Mouse (Mus musculus) layer of hippocampus, adult 8-10 months (tissue): ENCODE measurements around the gene 9030624G23Rik. TPM values are rescaled to one million over a fixed set of nuclear protein-coding genes. Genes with fewer than 3 reads are reported as not detected.
"Not testable (repeated sequence)": the region's sequence is repeated elsewhere in the genome, so short reads cannot be mapped to it uniquely, and the experiment has no call there.

Experiments
- DNase-seq, 2 experiments: peaks; one replicate each; pipeline ENCODE4 v3.0.0; 2022; ENCODE audit warnings: low spot score in 2 of 2
- total RNA-seq, 4 experiments: library from RNA; stranded (reverse); gene quantifications; 2 replicates each; pipeline ENCODE4 v1.2.4; 2022

The 9030624G23Rik gene
- 1 to 10 TPM; 2.4 to 2.8 (median 2.5) TPM for total RNA-seq

DNA sequence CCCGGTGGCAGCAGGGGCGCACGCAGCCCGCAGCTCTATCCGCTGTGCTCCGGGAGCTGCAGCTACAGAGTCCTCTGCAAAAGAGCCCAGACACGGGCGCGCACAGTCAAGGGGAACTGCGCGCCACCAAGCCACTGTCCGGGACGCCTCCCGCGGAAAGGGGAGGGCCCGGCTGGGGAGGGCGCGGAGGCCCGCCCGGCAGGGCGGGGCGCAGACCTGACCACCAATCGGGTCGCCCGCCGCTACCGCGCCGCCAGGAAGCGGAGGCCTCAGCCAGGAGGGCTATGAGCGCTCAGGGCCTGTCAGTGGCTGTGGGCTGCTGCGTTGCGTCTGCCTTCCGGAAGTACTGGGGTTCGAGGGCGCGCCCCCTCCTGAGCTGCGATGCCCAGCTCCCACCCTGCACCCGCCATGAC is at the start of gene 9030624G23Rik:
9030624G23Rik (minus strand) TSS at position 139 of the 413 bp plus-strand sequence.
- DNase-seq = peak; percentile 11 to 29

DNA sequence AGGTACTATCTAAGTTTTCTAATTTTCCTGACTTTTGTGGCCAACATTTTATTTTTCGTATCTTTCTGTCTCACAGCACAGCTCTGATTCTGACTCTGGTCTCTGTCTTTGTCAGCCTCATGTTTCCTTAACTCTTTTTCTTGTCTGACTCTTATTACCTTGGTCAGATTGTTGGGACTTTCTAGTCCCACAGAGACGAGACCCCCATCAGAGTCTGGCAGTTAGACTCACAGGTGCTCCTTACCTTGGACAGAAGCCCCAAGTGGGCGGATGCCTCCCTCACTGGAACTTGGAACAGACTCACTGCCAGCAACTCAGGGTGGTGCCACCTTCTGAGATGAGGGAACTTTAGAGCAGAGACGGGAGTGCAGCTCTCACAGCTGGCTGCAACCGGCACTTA is 13.9 kb downstream of the 9030624G23Rik start:
- DNase-seq = not testable (repeated sequence)
